Mouse (Mus musculus): ENCODE data around the gene Slc9a1.
A peak's percentile ranks its signal among the peaks of the same experiment; 100 is the strongest.

Gene Slc9a1

DNA sequence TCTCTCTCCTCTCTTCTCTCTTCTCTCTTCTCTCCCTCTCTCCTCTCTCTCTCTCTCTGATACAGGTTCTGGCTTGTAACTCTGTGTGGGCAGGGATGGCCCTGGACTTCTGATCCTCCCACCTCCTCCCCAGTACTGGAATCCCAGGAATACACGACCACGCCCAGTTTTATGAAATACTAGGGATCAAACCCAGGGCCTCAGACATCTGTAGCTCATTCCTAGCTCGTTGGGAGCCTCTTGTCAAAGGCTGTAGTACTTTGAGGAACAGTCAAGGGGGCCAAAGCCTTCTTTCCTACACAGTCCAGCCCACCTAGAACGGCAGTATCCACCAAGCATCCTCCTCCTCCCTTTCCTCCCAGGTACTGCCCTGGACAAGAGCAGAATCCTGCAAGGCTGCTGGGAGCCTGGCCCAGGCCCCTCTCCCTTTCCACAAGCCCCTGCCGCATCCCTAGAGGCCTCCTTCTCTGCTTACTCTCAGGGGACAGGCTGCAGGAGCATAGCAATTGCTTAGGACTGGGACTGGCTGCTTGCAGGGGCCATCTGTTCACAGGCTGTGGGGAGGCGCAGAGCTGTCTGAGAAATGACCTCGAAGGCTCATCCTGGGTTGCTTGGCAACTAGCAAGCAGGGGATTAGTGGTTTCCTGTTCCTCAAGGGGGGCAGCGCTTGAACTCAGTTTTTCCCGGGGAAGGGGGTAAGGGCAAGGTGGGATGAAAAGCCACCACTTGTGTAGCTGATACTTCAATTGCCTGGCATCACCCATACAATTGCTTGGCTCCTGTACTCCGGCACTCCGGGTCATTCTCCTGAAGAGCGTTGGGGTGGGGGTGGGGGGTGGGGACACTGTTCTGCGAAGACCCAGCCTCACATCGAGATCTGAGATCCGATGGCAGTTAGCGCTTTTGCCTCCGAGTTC, 70.2 kb downstream of the Slc9a1 start:
- DNase-seq (ENCODE audit: low spot score in 2 of 2): no peak

DNA sequence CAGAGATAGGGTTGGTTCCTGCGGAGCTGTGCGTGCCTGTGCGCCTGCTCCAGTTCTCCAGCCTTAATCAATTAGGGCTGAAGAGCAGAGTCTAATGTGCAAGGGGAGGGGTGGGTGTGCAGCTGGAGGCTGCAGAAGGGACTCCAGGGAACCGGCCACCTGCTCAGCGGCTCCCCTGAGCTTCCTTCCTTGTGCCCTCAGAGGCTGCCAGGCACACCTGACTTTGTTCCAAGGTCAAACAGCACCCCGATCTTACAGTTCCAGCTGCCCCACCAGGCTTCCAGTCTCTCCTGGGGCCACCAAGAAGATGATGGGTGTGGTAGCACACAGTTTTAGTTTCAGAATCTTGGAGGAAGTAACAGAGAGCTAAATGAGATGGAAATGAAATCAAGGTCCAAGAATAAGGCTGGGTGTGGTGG, 70.9 kb downstream of the Slc9a1 start:
- DNase-seq (ENCODE audit: low spot score in 2 of 2): no peak

DNA sequence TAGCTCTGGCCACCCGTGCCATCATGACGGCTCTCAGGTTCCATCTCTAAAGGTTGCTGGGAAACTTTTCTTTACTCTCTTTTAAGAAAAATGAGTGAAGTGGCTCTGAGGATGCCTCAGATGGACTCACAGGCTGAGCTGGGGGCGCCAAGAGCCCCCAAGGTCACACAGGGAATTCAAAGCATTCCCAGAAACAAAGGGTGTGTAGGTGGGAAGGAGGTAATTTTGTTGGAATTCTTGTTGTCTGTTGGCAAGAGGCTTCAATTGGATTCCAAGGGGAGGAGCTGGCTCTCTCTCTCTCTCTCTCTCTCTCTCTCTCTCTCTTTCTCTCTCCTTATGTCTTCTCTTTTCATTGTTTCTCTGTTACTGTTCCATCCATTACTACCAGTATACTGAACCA, 72.7 kb downstream of the Slc9a1 start:
- no peak for DNase-seq (ENCODE audit: low spot score in 2 of 2)

DNA sequence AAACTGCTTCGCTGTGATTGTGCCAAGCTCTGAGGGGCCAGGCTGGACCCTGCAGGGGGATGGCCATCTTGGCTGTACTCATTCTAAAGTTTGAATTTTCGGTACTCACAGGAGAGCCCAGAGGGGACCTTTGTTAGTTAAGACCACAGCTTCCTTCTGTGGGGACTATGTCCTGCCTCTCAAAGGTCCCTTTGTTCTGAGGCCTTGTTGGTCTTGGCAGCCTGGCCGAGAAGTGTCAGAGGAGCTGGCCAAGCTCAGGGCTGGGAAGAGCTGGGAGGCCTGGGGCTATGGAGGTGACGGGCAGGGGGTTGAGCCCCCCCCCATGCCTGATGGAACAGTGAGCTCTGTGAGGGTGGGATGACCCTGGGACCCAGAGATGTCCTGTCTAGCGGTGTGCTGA, 73.6 kb downstream of the Slc9a1 start:
- DNase-seq (ENCODE audit: low spot score in 2 of 2): no peak

DNA sequence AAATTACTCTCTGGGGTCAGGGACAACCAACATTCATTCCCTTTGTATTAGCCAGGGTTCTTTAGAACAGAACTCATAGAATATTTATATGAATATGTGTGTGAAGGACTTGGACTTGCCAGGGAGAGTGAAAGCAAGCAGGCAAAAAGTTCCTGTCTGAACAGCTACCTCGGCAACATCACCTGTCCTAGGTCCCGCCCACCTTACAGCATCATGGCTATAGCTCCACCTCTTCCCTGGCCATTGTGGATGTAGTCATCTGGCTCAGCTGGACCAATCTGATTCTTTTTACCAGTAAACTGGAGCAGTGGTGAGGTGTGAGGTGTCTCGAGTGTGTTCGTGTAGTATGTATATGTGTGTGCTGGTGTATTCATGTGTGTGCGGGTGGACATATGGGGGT, 76.2 kb downstream of the Slc9a1 start:
- no peak for DNase-seq (ENCODE audit: low spot score in 2 of 2)

DNA sequence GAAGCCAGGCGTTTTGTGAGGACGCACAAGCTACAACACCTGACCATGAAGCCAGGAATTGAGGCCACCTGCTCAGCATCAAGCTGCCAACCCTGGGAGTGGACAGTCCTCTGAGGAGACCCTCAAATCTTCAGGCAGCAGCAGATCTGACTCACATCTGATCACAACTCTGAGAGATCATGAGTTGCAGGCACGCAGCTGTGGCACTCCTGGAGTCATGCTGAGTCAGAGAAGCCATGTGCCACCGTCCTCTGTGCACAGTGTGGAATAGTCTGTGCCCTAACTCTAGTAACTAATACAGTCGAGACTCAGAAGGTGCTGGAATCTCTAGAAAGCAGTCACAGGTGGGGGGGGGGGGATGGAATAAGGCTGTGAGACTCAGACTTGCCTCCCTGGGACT, 77.9 kb downstream of the Slc9a1 start:
- DNase-seq (ENCODE audit: low spot score in 2 of 2): no peak

DNA sequence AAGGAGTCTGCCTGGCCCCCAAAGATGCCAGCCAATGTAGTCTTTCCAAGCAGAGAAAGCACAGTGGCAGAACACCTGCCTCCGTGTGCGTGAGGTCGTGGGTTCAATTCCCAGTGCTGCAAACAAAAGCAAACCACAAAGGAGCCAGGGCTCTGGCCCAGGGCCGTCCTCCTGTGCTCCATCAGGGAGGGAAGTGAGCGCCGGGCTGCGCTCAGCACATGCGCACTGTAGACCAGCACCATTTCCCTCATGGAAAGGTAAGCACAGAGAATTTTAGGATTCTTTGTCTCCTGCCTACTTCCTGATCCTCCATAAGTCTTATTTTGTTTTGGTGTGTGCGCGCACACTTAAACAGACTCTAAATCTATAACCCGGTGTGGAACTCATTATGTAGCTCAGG, 78.5 kb downstream of the Slc9a1 start:
- DNase-seq (ENCODE audit: low spot score in 2 of 2): no peak

GRCm38 (mm10) chr4:133448708-133449388, 79.3 kb downstream of the Slc9a1 start:
- no peak for DNase-seq (ENCODE audit: low spot score in 2 of 2)

DNA sequence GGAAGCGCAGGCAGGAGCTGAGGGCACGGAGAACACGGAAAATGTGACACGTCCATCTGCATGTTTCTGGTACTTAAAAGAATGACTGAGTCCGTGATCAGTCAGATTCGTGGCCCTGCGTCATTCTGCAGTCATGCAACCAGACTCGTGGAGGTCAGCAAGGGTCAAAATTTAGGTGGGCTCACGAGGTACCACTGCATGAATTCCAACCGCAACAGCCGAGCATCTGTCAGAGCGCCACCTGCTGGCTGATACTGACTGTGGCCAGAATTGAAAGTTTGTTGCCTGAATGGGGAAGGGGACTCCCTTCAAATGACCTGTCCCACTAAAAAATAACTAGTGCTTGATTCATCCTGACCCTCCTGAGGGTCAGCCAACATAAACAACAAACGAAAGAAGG, 80.2 kb downstream of the Slc9a1 start:
- DNase-seq (ENCODE audit: low spot score in 2 of 2): peak; percentile 32 to 85

DNA sequence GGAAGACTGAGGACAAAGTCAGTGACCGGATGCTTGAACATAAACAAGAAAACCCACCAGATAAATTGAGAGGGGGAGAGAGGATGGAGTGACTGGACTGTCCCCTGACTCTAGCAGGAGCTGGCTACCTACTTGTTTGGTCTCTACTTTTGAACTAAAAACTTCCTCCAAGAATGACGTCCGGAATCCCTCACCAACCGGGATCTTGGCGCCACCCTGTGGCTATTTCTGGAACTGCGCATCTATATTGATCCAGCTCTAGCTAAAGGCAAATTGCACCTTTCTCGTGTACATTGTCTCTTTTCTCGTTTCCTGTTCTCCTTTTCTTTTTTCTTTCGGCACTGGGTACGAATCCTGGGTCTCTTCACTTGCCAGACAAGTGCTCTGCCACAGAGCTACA, 82.0 kb downstream of the Slc9a1 start:
- DNase-seq (ENCODE audit: low spot score in 2 of 2): peak; percentile 81 to 96

- DNase-seq (ENCODE audit: low spot score in 2 of 2): no peak
Observed at GRCm38 (mm10) chr4:133452433-133452832, 82.9 kb downstream of the Slc9a1 start.

DNA sequence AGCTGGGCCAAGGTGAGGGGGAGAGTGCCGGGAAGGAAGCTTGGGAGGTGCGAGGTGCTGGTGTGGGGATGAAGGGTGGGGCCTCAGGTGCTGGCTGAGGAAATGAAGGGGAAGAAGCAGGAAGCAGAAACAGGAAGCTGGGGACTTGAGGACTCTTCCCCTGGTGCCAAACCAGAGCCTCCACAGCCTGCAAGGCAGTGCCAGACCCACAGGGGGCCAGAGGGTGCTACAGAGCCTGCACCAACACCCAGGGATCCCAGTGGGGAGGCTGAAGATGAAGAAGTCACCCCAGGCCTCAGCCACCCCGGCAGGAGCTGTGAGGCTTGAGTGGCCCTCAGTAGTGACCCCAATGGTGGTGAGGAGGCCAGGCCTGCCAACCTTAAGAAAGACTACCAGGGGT, 88.5 kb downstream of the Slc9a1 start:
- DNase-seq (ENCODE audit: low spot score in 2 of 2): peak in 1 of 2 experiments; percentile 29

- no peak for DNase-seq (ENCODE audit: low spot score in 2 of 2)
Observed at GRCm38 (mm10) chr4:133460006-133460405, 90.5 kb downstream of the Slc9a1 start.

GRCm38 (mm10) chr4:133460796-133461325, 91.4 kb downstream of the Slc9a1 start:
- no peak for DNase-seq (ENCODE audit: low spot score in 2 of 2)

GRCm38 (mm10) chr4:133461362-133461761, 91.9 kb downstream of the Slc9a1 start:
- DNase-seq (ENCODE audit: low spot score in 2 of 2): no peak

DNA sequence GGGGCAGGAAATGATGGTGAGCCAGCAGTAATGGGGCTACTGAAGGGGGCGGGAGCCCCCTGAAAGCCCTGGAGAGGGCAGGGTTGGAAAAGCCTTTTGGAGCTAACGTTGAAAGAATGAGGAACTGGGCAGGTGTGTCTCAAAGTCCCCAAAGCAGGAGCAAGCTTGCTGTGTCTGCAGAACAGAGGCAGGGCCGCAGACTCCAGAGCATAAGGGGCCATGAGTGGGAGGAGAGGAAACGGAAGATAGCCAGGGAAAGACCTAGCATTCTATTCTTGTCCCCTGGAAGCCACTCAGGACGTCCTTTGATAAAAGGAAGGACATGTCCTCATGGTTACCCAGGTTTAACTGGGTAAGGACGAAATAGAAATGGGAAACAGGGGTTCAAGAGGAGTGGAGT, 93.7 kb downstream of the Slc9a1 start:
- DNase-seq (ENCODE audit: low spot score in 2 of 2): no peak

- peak; percentile 58 to 79 for DNase-seq (ENCODE audit: low spot score in 2 of 2)
Observed at GRCm38 (mm10) chr4:133468080-133468479, 98.6 kb downstream of the Slc9a1 start.

DNA sequence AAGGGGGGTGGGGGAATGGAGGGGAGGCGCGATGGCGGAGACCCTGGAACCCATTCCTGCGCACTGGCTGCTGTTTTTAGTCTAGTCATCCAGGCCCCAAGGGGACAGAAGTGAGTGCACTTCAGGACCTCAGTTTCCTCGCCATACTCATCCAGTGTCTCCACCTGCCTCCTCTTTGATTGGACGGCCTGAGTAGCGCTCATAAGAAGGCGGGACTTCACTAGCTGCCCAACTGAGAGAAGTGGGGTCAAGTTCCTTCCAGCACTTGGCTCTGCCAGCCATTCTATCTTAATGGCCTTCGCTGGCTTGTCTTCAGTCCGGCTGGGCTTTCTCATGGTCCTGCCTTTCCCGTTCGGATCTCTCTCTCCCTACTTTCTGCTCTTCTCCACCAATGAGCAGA, 99.6 kb downstream of the Slc9a1 start:
- no peak for DNase-seq (ENCODE audit: low spot score in 2 of 2)

- DNase-seq (ENCODE audit: low spot score in 2 of 2): no peak
Observed at GRCm38 (mm10) chr4:133471135-133471821, 101.8 kb downstream of the Slc9a1 start.
